Mouse (Mus musculus): Measurements from ENCODE around the gene Rbm43. TPM values are rescaled to one million over a fixed set of nuclear protein-coding genes. Genes with fewer than 3 reads are reported as not detected.
"Not testable (repeated sequence)": the region's sequence is repeated elsewhere in the genome, so short reads cannot be mapped to it uniquely, and the experiment has no call there.

Rbm43 gene
- polyA plus RNA-seq, 1 experiment from 2014 or later, result 5.0 TPM

- H3K27ac ChIP-seq, result no peak overlapping the region
- H3K27me3 ChIP-seq, result no peaks in the 10 kb centered on the region
- no peak for ATAC-seq
- no peaks in the 10 kb centered on the region for H3K4me1 ChIP-seq
- H3K4me2 ChIP-seq, result no peak overlapping the region
- 49% methylated on average over 4 of the region's 4 CpGs for WGBS
- H3K36me3 ChIP-seq (ENCODE audit: poor library complexity, severe bottlenecking), result no peaks in the 10 kb centered on the region
- no peak overlapping the region for H3K9ac ChIP-seq
- H3K9me3 ChIP-seq (replicated peaks), result no peaks in the 10 kb centered on the region
- no peak overlapping the region for H3K4me3 ChIP-seq
Observed at GRCm38 (mm10) chr2:51907538-51908110, 27.3 kb downstream of the Rbm43 start.

GRCm38 (mm10) chr2:51905637-51906036 is 29.3 kb downstream of the Rbm43 start:
- Histone ChIP-seq H3K9ac (no peak overlapping the region), H3K9me3 (replicated peaks) (no peaks in the 10 kb centered on the region), H3K4me3 (no peak overlapping the region), H3K36me3 (ENCODE audit: poor library complexity, severe bottlenecking) (no peaks in the 10 kb centered on the region), H3K4me1 (no peaks in the 10 kb centered on the region), H3K27me3 (no peaks in the 10 kb centered on the region), H3K4me2 (no peak overlapping the region), H3K27ac (no peak overlapping the region)
- no peak for ATAC-seq
- WGBS, result 91% methylated on average over 8 of the region's 8 CpGs

- H3K4me1 ChIP-seq, result no peaks in the 10 kb centered on the region
- no peak overlapping the region for H3K9ac ChIP-seq
- WGBS, result 93% methylated on average over 12 of the region's 12 CpGs
- no peak for ATAC-seq
- no peaks in the 10 kb centered on the region for H3K27me3 ChIP-seq
- no peaks in the 10 kb centered on the region for H3K36me3 ChIP-seq (ENCODE audit: poor library complexity, severe bottlenecking)
- no peaks in the 10 kb centered on the region for H3K9me3 ChIP-seq (replicated peaks)
- H3K27ac ChIP-seq, result no peak overlapping the region
- no peak overlapping the region for H3K4me3 ChIP-seq
- no peak overlapping the region for H3K4me2 ChIP-seq
Observed at GRCm38 (mm10) chr2:51892411-51892901, 42.5 kb downstream of the Rbm43 start.

GRCm38 (mm10) chr2:51890961-51891360 is 44.0 kb downstream of the Rbm43 start:
- H3K4me1 ChIP-seq, result no peaks in the 10 kb centered on the region
- WGBS, result 84% methylated on average over 4 of the region's 4 CpGs
- H3K27ac ChIP-seq, result no peak overlapping the region
- no peak overlapping the region for H3K9ac ChIP-seq
- H3K27me3 ChIP-seq, result no peaks in the 10 kb centered on the region
- no peak for ATAC-seq
- H3K9me3 ChIP-seq (replicated peaks), result no peaks in the 10 kb centered on the region
- no peaks in the 10 kb centered on the region for H3K36me3 ChIP-seq (ENCODE audit: poor library complexity, severe bottlenecking)
- H3K4me3 ChIP-seq, result no peak overlapping the region
- no peak overlapping the region for H3K4me2 ChIP-seq

- not testable (repeated sequence) for H3K4me2 ChIP-seq; H3K27me3 ChIP-seq; H3K4me3 ChIP-seq; ATAC-seq; H3K27ac ChIP-seq; H3K9me3 ChIP-seq (replicated peaks); H3K36me3 ChIP-seq (ENCODE audit: poor library complexity, severe bottlenecking); H3K4me1 ChIP-seq; H3K9ac ChIP-seq
- WGBS, result 98% methylated on average over 18 of the region's 26 CpGs
Observed at GRCm38 (mm10) chr2:51890139-51890538, 44.8 kb downstream of the Rbm43 start.

GRCm38 (mm10) chr2:51880143-51880542 is 54.8 kb downstream of the Rbm43 start:
- no peak overlapping the region for H3K4me3 ChIP-seq
- ATAC-seq, result no peak
- no peak overlapping the region for H3K4me2 ChIP-seq
- H3K9ac ChIP-seq, result no peak overlapping the region
- no peaks in the 10 kb centered on the region for H3K27me3 ChIP-seq
- 91% methylated on average over 1 of the region's 1 CpGs for WGBS
- H3K36me3 ChIP-seq (ENCODE audit: poor library complexity, severe bottlenecking), result no peaks in the 10 kb centered on the region
- H3K4me1 ChIP-seq, result no peaks in the 10 kb centered on the region
- no peak overlapping the region for H3K27ac ChIP-seq
- no peaks in the 10 kb centered on the region for H3K9me3 ChIP-seq (replicated peaks)

Other genes with a start within 250 kb of the Rbm43 start
- gene Nmi, start 38.3 kb upstream of the Rbm43 start, polyA plus RNA-seq (2015; fragmentation: Nextera tagmentation; extraction: Ambion mirVana), result 3.9 and 6.2 TPM in 2 replicates
- gene Tnfaip6, start 102.8 kb upstream of the Rbm43 start, polyA plus RNA-seq (2015; fragmentation: Nextera tagmentation; extraction: Ambion mirVana), result 12.1 and 14.4 TPM in 2 replicates
- 27.0 and 33.3 TPM in 2 replicates for gene Rif1, start 137.7 kb upstream of the Rbm43 start, polyA plus RNA-seq (2015; fragmentation: Nextera tagmentation; extraction: Ambion mirVana)